Mouse (Mus musculus) bone marrow macrophage, adult 2 months (primary cell): ENCODE results near the gene Fxyd5. TPM values are rescaled to one million over a fixed set of nuclear protein-coding genes. Genes with fewer than 3 reads are reported as not detected.
A peak's percentile ranks its signal among the peaks of the same experiment; 100 is the strongest.

Source experiments
- H3K27ac ChIP-seq: 2 replicates; pipeline ENCODE4 v1.5.1; 2012; ENCODE audit warnings: low read depth, low read length; ENCODE audit not compliant: insufficient read depth
- H3K4me1 ChIP-seq: 2 replicates; pipeline ENCODE4 v1.6.1; 2012; ENCODE audit warnings: low read length; ENCODE audit not compliant: control insufficient read depth, insufficient read depth
- H3K4me3 ChIP-seq: 2 replicates; pipeline ENCODE4 v1.5.1; 2012; ENCODE audit warnings: mild to moderate bottlenecking, low read length, moderate library complexity; ENCODE audit not compliant: insufficient read depth
- CTCF ChIP-seq: IDR thresholded peaks from 2 replicates; pipeline ENCODE4 v1.5.1; 2012; ENCODE audit warnings: low read depth, mild to moderate bottlenecking, low read length, moderate library complexity
- POLR2A ChIP-seq: IDR thresholded peaks from 2 replicates; pipeline ENCODE4 v1.6.1; 2012; ENCODE audit warnings: mild to moderate bottlenecking, low read depth, low read length, borderline replicate concordance
- polyA plus RNA-seq: library from polyadenylated mRNA; stranded (reverse); fragments of >200 nt; gene quantifications from 2 replicates; pipeline ENCODE4 v1.2.4, GENCODE M21; 2012; ENCODE audit not compliant: missing spikeins, insufficient read depth, insufficient read length

The Fxyd5 gene
- polyA plus RNA-seq, 1 experiment, result 2,039 TPM

- Histone ChIP-seq H3K27ac (peak overlapping the region; percentile 80), H3K4me1 (peaks cover 42% of the 10 kb centered on the region), H3K4me3 (no peak overlapping the region)
- TF ChIP-seq CTCF, result no peak
- no peak for TF ChIP-seq POLR2A
Observed at GRCm38 (mm10) chr7:31031731-31032130, 10.6 kb downstream of the Fxyd5 start.

GRCm38 (mm10) chr7:31030717-31031116 is 11.6 kb downstream of the Fxyd5 start:
- peaks cover 38% of the 10 kb centered on the region for H3K4me1 ChIP-seq

GRCm38 (mm10) chr7:31028609-31029008 is 13.7 kb downstream of the Fxyd5 start:
- no peak overlapping the region for H3K27ac ChIP-seq
- no peak overlapping the region for H3K4me3 ChIP-seq
- TF ChIP-seq POLR2A (no peak), CTCF (no peak)
- H3K4me1 ChIP-seq, result peaks cover 22% of the 10 kb centered on the region

More at GRCm38 (mm10) chr7:31030717-31031116, 11.6 kb downstream of the Fxyd5 start:
- TF ChIP-seq CTCF (peak; percentile 11; the same call in 1 of the 2 replicates), POLR2A (no peak)
- no peak overlapping the region for H3K4me3 ChIP-seq
- H3K27ac ChIP-seq, result no peak overlapping the region

- no peak overlapping the region for H3K4me3 ChIP-seq
- TF ChIP-seq CTCF (no peak), POLR2A (no peak)
- H3K4me1 ChIP-seq, result peaks cover 27% of the 10 kb centered on the region
- H3K27ac ChIP-seq, result no peak overlapping the region
Observed at GRCm38 (mm10) chr7:31017104-31017901, 25.0 kb downstream of the Fxyd5 start.

GRCm38 (mm10) chr7:31012971-31013370 is 29.3 kb downstream of the Fxyd5 start:
- TF ChIP-seq CTCF, result no peak
- no peak for TF ChIP-seq POLR2A

GRCm38 (mm10) chr7:31008889-31009288 is 33.4 kb downstream of the Fxyd5 start:
- TF ChIP-seq POLR2A (no peak), CTCF (no peak)
- Histone ChIP-seq H3K4me1 (peaks cover 36% of the 10 kb centered on the region), H3K27ac (peak overlapping the region; percentile 93), H3K4me3 (no peak overlapping the region)

More at GRCm38 (mm10) chr7:31012971-31013370, 29.3 kb downstream of the Fxyd5 start:
- Histone ChIP-seq H3K4me1 (peaks cover 28% of the 10 kb centered on the region), H3K27ac (no peak overlapping the region), H3K4me3 (no peak overlapping the region)

- TF ChIP-seq POLR2A, result no peak
- no peak for TF ChIP-seq CTCF
- Histone ChIP-seq H3K4me3 (no peak overlapping the region), H3K4me1 (peaks cover 39% of the 10 kb centered on the region), H3K27ac (peak overlapping the region; percentile 98)
Observed at GRCm38 (mm10) chr7:31008175-31008574, 34.1 kb downstream of the Fxyd5 start.

- Histone ChIP-seq H3K4me3 (no peak overlapping the region), H3K4me1 (peaks cover 43% of the 10 kb centered on the region), H3K27ac (peak overlapping the region; percentile 98)
- TF ChIP-seq CTCF (no peak), POLR2A (no peak)
Observed at GRCm38 (mm10) chr7:31007775-31008174, 34.5 kb downstream of the Fxyd5 start.

- no peak for TF ChIP-seq POLR2A
- no peak for TF ChIP-seq CTCF
- Histone ChIP-seq H3K4me3 (peak overlapping the region; percentile 52), H3K27ac (peak overlapping the region; percentile 90), H3K4me1 (peaks cover 52% of the 10 kb centered on the region)
Observed at GRCm38 (mm10) chr7:31002650-31003049, 39.6 kb downstream of the Fxyd5 start.

GRCm38 (mm10) chr7:31000505-31001020 is 41.7 kb downstream of the Fxyd5 start:
- TF ChIP-seq CTCF (no peak), POLR2A (no peak)
- Histone ChIP-seq H3K27ac (peak overlapping the region; percentile 90), H3K4me3 (peak overlapping the region; percentile 24), H3K4me1 (peaks cover 43% of the 10 kb centered on the region)

- H3K4me1 ChIP-seq, result peaks cover 37% of the 10 kb centered on the region
- H3K4me3 ChIP-seq, result no peak overlapping the region
- TF ChIP-seq POLR2A (no peak), CTCF (no peak)
Observed at GRCm38 (mm10) chr7:30996491-30996890, 45.8 kb downstream of the Fxyd5 start.

More at GRCm38 (mm10) chr7:30996491-30996890, 45.8 kb downstream of the Fxyd5 start:
- H3K27ac ChIP-seq, result no peak overlapping the region
